Mouse (Mus musculus) megakaryocyte, embryonic 14.5 days (primary cell): ENCODE data around the gene Efcab7.

Experiments
- FLI1 ChIP-seq: IDR thresholded peaks from 2 replicates; pipeline ENCODE4 v1.6.1; 2012; ENCODE audit warnings: low read length, inconsistent platforms, mixed read lengths
- GATA1 ChIP-seq: IDR thresholded peaks from 3 replicates; pipeline ENCODE4 v1.6.1; 2012; ENCODE audit warnings: mixed read lengths, low read length, inconsistent platforms, borderline replicate concordance

DNA sequence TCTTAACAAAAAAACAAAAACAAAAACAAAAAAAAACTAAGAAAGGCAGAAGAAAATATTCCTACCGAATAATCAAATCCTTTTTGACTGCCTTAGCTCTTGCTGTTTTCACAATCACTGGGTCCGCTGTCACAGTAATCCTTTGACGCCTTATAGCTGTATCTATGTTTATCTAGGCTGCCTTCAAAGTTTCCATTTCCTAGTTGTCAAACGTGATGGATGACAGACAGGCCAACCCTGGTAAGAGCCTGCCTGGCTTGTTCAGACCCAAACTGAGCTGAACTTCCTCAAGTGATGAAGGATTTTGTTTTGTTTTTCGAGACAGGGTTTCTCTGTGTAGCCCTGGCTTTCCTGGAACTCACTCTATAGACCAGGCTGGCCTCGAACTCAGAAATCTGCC lies 99.5 kb downstream of the Efcab7 start:
- TF ChIP-seq GATA1, result no peak
- no peak for TF ChIP-seq FLI1
